Mouse (Mus musculus) kidney, adult 8-10 months (tissue): ENCODE results near the gene Il4.
A peak's percentile ranks its signal among the peaks of the same experiment; 100 is the strongest.

Experiments
- DNase-seq, 2 experiments: peaks; one replicate each; pipeline ENCODE4 v3.0.0; 2022

Gene Il4

GRCm38 (mm10) chr11:53623573-53623972 lies 5.1 kb upstream of the Il4 start:
- no peak for DNase-seq

- DNase-seq = no peak
Measured at GRCm38 (mm10) chr11:53622440-53622806, 4.0 kb upstream of the Il4 start.

GRCm38 (mm10) chr11:53621582-53622439 lies 3.3 kb upstream of the Il4 start:
- DNase-seq = no peak

- no peak for DNase-seq
Measured at GRCm38 (mm10) chr11:53620094-53620493, 1.6 kb upstream of the Il4 start.

- no peak for DNase-seq
Measured at GRCm38 (mm10) chr11:53619428-53619827, 959 bp upstream of the Il4 start.

- DNase-seq = no peak
Measured at GRCm38 (mm10) chr11:53617562-53618109, 833 bp downstream of the Il4 start.

- DNase-seq = no peak
Measured at GRCm38 (mm10) chr11:53616748-53617558, 1.5 kb downstream of the Il4 start.

GRCm38 (mm10) chr11:53615575-53615974 lies 2.9 kb downstream of the Il4 start:
- no peak for DNase-seq

GRCm38 (mm10) chr11:53615172-53615571 lies 3.3 kb downstream of the Il4 start:
- DNase-seq = no peak

- no peak for DNase-seq
Measured at GRCm38 (mm10) chr11:53609672-53610071, 8.8 kb downstream of the Il4 start.

GRCm38 (mm10) chr11:53609231-53609630 lies 9.2 kb downstream of the Il4 start:
- DNase-seq = no peak

GRCm38 (mm10) chr11:53605609-53606008 lies 12.9 kb downstream of the Il4 start:
- no peak for DNase-seq

- DNase-seq = no peak
Measured at GRCm38 (mm10) chr11:53604983-53605382, 13.5 kb downstream of the Il4 start.

- no peak for DNase-seq
Measured at GRCm38 (mm10) chr11:53591116-53591515, 27.4 kb downstream of the Il4 start.

GRCm38 (mm10) chr11:53590368-53590768 lies 28.1 kb downstream of the Il4 start:
- DNase-seq = no peak

- DNase-seq = no peak
Measured at GRCm38 (mm10) chr11:53588279-53588678, 30.2 kb downstream of the Il4 start.

GRCm38 (mm10) chr11:53585510-53585909 lies 33.0 kb downstream of the Il4 start:
- no peak for DNase-seq

GRCm38 (mm10) chr11:53584849-53585248 lies 33.6 kb downstream of the Il4 start:
- DNase-seq = no peak

GRCm38 (mm10) chr11:53583151-53583550 lies 35.3 kb downstream of the Il4 start:
- no peak for DNase-seq

GRCm38 (mm10) chr11:53580562-53580961 lies 37.9 kb downstream of the Il4 start:
- no peak for DNase-seq

- peak; percentile 95 for DNase-seq
Measured at GRCm38 (mm10) chr11:53567224-53568014, 51.0 kb downstream of the Il4 start, which contains the start of gene Kif3a. Kif3a (plus strand) TSS chr11:53567379.

- no peak for DNase-seq
Measured at GRCm38 (mm10) chr11:53566646-53567045, 51.8 kb downstream of the Il4 start.

- DNase-seq = no peak
Measured at GRCm38 (mm10) chr11:53561986-53562385, 56.5 kb downstream of the Il4 start.
